16 mouse cellular contexts compared by ENCODE assay signal in the genomic region with DNA sequence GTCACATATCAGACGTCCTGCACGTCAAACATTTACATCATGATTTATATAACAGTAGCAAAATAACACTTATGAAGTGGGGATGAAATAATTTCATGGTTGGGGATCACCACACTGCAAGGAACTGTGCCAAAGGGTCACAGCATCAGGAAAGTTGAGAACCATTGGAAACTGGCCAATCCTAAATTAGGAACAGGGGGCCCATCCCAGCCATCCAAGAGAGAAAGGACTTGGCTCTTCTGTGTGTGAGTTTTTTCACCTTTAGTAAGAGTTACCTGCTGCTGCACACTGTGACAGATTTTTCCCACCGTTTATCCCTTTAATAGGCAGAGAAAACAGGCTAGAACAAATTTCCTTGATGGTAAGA.
A peak's percentile ranks its signal among the peaks of the same experiment; 100 is the strongest.
DNase-seq lines count a peak whose midpoint lies in the region; ATAC-seq lines count a peak whose summit lies in the region.
"Had no signal": no experiment of that assay in that cellular context is flagged by ENCODE, and none has a peak within 500 bp of the region (broad histone marks: within the 10 kb centered on the region; RNA-seq: fewer than 3 reads in every experiment).

No protein-coding gene starts in this region.

- peak overlapping the region; percentile 1; the same call in 1 of the 2 replicates for H3K27ac ChIP-seq in hindbrain, embryonic 10.5 days
- H3K27ac ChIP-seq in hindbrain, embryonic 14.5 days: no peak overlapping the region
- peak overlapping the region; percentile 20; the same call in 1 of the 2 replicates for H3K27ac ChIP-seq in embryonic facial prominence, embryonic 10.5 days (replicated peaks)
- H3K27ac ChIP-seq in liver, embryonic 13.5 days: no peak overlapping the region
- H3K27ac ChIP-seq: midbrain, embryonic 10.5 days had no signal

- H3K9ac ChIP-seq in hindbrain, embryonic 14.5 days: no peak overlapping the region
- no peak overlapping the region for H3K9ac ChIP-seq in liver, embryonic 13.5 days

- no peaks in the 10 kb centered on the region for H3K36me3 ChIP-seq in hindbrain, embryonic 10.5 days
- H3K36me3 ChIP-seq in hindbrain, embryonic 14.5 days (replicated peaks; ENCODE audit: control insufficient read depth, insufficient read depth): no peaks in the 10 kb centered on the region
- H3K36me3 ChIP-seq in embryonic facial prominence, embryonic 10.5 days (replicated peaks): no peaks in the 10 kb centered on the region
- no peaks in the 10 kb centered on the region for H3K36me3 ChIP-seq in liver, embryonic 13.5 days
- H3K36me3 ChIP-seq: midbrain, embryonic 10.5 days had no signal

- peaks cover 14% of the 10 kb centered on the region for H3K4me1 ChIP-seq in hindbrain, embryonic 10.5 days (replicated peaks)
- H3K4me1 ChIP-seq in hindbrain, embryonic 14.5 days (replicated peaks; ENCODE audit: control insufficient read depth, insufficient read depth, low read length): no peaks in the 10 kb centered on the region
- H3K4me1 ChIP-seq in embryonic facial prominence, embryonic 10.5 days: peaks cover 15% of the 10 kb centered on the region
- H3K4me1 ChIP-seq in liver, embryonic 13.5 days (replicated peaks): peaks cover 29% of the 10 kb centered on the region

- no peak for ATAC-seq in hindbrain, embryonic 14.5 days (ENCODE audit: low FRiP score)
- ATAC-seq in liver, embryonic 13.5 days (ENCODE audit: low read depth): peak; percentile 24; the same call in 1 of the 2 replicates
- ATAC-seq: activated CD4-positive, CD25-positive, alpha-beta regulatory T cell, adult 4 months; CD4-positive, CD25-positive, alpha-beta regulatory T cell, adult 4 months; forebrain, embryonic 14.5 days had no signal

- H3K27me3 ChIP-seq in hindbrain, embryonic 10.5 days (ENCODE audit: insufficient read depth, poor library complexity, severe bottlenecking): no peaks in the 10 kb centered on the region
- H3K27me3 ChIP-seq in hindbrain, embryonic 14.5 days (ENCODE audit: control insufficient read depth, insufficient read depth, low read length): no peaks in the 10 kb centered on the region
- H3K27me3 ChIP-seq in embryonic facial prominence, embryonic 10.5 days (replicated peaks; ENCODE audit: low read depth, poor library complexity, severe bottlenecking): no peaks in the 10 kb centered on the region
- no peaks in the 10 kb centered on the region for H3K27me3 ChIP-seq in liver, embryonic 13.5 days

- no peak overlapping the region for H3K4me3 ChIP-seq in hindbrain, embryonic 10.5 days
- H3K4me3 ChIP-seq in hindbrain, embryonic 14.5 days (replicated peaks; ENCODE audit: low read length): no peak overlapping the region
- no peak overlapping the region for H3K4me3 ChIP-seq in embryonic facial prominence, embryonic 10.5 days
- H3K4me3 ChIP-seq in liver, embryonic 13.5 days (replicated peaks): no peak overlapping the region
- H3K4me3 ChIP-seq: midbrain, embryonic 10.5 days had no signal

- H3K4me2 ChIP-seq in hindbrain, embryonic 14.5 days (replicated peaks): no peak overlapping the region
- H3K4me2 ChIP-seq in liver, embryonic 13.5 days: no peak overlapping the region

- no peaks in the 10 kb centered on the region for H3K9me3 ChIP-seq in hindbrain, embryonic 10.5 days
- no peaks in the 10 kb centered on the region for H3K9me3 ChIP-seq in hindbrain, embryonic 14.5 days (ENCODE audit: control insufficient read depth, low read length)
- no peaks in the 10 kb centered on the region for H3K9me3 ChIP-seq in embryonic facial prominence, embryonic 10.5 days
- no peaks in the 10 kb centered on the region for H3K9me3 ChIP-seq in liver, embryonic 13.5 days (replicated peaks)
- H3K9me3 ChIP-seq: midbrain, embryonic 10.5 days had no signal

- DNase-seq in hindbrain, embryonic 10.5 days (ENCODE audit: low spot score): no peak
- no peak for DNase-seq in hindbrain, embryonic 14.5 days (ENCODE audit: low spot score)
- peak; percentile 37 for DNase-seq in 3T3-L1 (ENCODE audit: low read depth, low spot score)
- no peak for DNase-seq in embryonic facial prominence, embryonic 10.5 days (ENCODE audit: low spot score)
- no peak for DNase-seq in liver, embryonic 13.5 days
- DNase-seq in left cerebral cortex, adult 18-20 months (ENCODE audit: low spot score in 2 of 2): no peak
- DNase-seq in right cerebral cortex, postnatal 4 days: no peak
- DNase-seq: adrenal gland, postnatal 25 days; cerebellum, adult 9-10 months; kidney, adult 11 months; spleen, adult 18-20 months; thymus, postnatal 25 days had no signal

- 83% methylated on average over 3 of the region's 3 CpGs for WGBS in hindbrain, embryonic 10.5 days
- 71% methylated on average over 3 of the region's 3 CpGs for WGBS in hindbrain, embryonic 14.5 days
- WGBS in embryonic facial prominence, embryonic 10.5 days: 63% methylated on average over 3 of the region's 3 CpGs
- 44% methylated on average over 3 of the region's 3 CpGs for WGBS in liver, embryonic 13.5 days (ENCODE audit: insufficient replicate concordance)

Comparison
In these comparisons a context has a peak if more than half of its experiments do, and no peak if none do; other contexts are left out.
1. H3K27ac ChIP-seq: peak in hindbrain, embryonic 10.5 days (single experiment) and embryonic facial prominence, embryonic 10.5 days (single experiment); none in hindbrain, embryonic 14.5 days (single experiment) and liver, embryonic 13.5 days (single experiment).